Mouse (Mus musculus): ENCODE measurements around the gene Slc4a3.
A peak's percentile ranks its signal among the peaks of the same experiment; 100 is the strongest.

Slc4a3 gene

GRCm38 (mm10) chr1:75521321-75522031, 24.6 kb upstream of the Slc4a3 start, which contains the start of gene Stk11ip:
Gene Stk11ip, plus strand, starts transcription at chr1:75521529.
- DNase-seq (ENCODE audit: low spot score in 2 of 2) = peak; percentile 83 to 94

GRCm38 (mm10) chr1:75524679-75525078, 21.4 kb upstream of the Slc4a3 start:
- peak in 1 of 2 experiments; percentile 71 for DNase-seq (ENCODE audit: low spot score in 2 of 2)

GRCm38 (mm10) chr1:75530546-75530945, 15.5 kb upstream of the Slc4a3 start:
- no peak for DNase-seq (ENCODE audit: low spot score in 2 of 2)

GRCm38 (mm10) chr1:75532280-75533172, 13.5 kb upstream of the Slc4a3 start:
- DNase-seq (ENCODE audit: low spot score in 2 of 2) = no peak

- DNase-seq (ENCODE audit: low spot score in 2 of 2) = no peak
Measured at GRCm38 (mm10) chr1:75533325-75534252, 12.5 kb upstream of the Slc4a3 start.

- DNase-seq (ENCODE audit: low spot score in 2 of 2) = no peak
Measured at GRCm38 (mm10) chr1:75537587-75537986, 8.5 kb upstream of the Slc4a3 start.

GRCm38 (mm10) chr1:75538597-75539190, 7.4 kb upstream of the Slc4a3 start:
- no peak for DNase-seq (ENCODE audit: low spot score in 2 of 2)

- no peak for DNase-seq (ENCODE audit: low spot score in 2 of 2)
Measured at GRCm38 (mm10) chr1:75541496-75541895, 4.6 kb upstream of the Slc4a3 start.

- no peak for DNase-seq (ENCODE audit: low spot score in 2 of 2)
Measured at GRCm38 (mm10) chr1:75544351-75544750, 1.7 kb upstream of the Slc4a3 start.

- DNase-seq (ENCODE audit: low spot score in 2 of 2) = no peak
Measured at GRCm38 (mm10) chr1:75547351-75547750, 1.3 kb downstream of the Slc4a3 start.

- no peak for DNase-seq (ENCODE audit: low spot score in 2 of 2)
Measured at GRCm38 (mm10) chr1:75548083-75548482, 2.0 kb downstream of the Slc4a3 start.

- no peak for DNase-seq (ENCODE audit: low spot score in 2 of 2)
Measured at GRCm38 (mm10) chr1:75548871-75549270, 2.8 kb downstream of the Slc4a3 start.

- no peak for DNase-seq (ENCODE audit: low spot score in 2 of 2)
Measured at GRCm38 (mm10) chr1:75549289-75550279, 3.5 kb downstream of the Slc4a3 start.

GRCm38 (mm10) chr1:75550586-75550985, 4.5 kb downstream of the Slc4a3 start:
- DNase-seq (ENCODE audit: low spot score in 2 of 2) = no peak

GRCm38 (mm10) chr1:75555680-75556079, 9.6 kb downstream of the Slc4a3 start:
- DNase-seq (ENCODE audit: low spot score in 2 of 2) = no peak

GRCm38 (mm10) chr1:75556143-75556781, 10.2 kb downstream of the Slc4a3 start:
- DNase-seq (ENCODE audit: low spot score in 2 of 2) = no peak

GRCm38 (mm10) chr1:75557041-75557440, 11.0 kb downstream of the Slc4a3 start:
- DNase-seq (ENCODE audit: low spot score in 2 of 2) = no peak

GRCm38 (mm10) chr1:75558388-75559178, 12.5 kb downstream of the Slc4a3 start:
- DNase-seq (ENCODE audit: low spot score in 2 of 2) = no peak
